Mouse (Mus musculus) small intestine, adult 2 months (tissue): Measurements from ENCODE around the gene Mal. TPM values are rescaled to one million over a fixed set of nuclear protein-coding genes. Genes with fewer than 3 reads are reported as not detected.

Experiments used
- H3K27ac ChIP-seq: fragments of 200-500 bp; 2 replicates; pipeline ENCODE4 v1.5.1; 2012; ENCODE audit warnings: low read depth, low read length, control low read depth, inconsistent platforms; ENCODE audit not compliant: insufficient read depth
- H3K27me3 ChIP-seq: fragments of 200-500 bp; 2 replicates; pipeline ENCODE4 v1.6.1; 2012; ENCODE audit warnings: mild to moderate bottlenecking, moderate library complexity, low read length, inconsistent platforms; ENCODE audit not compliant: control insufficient read depth, insufficient read depth
- H3K36me3 ChIP-seq: fragments of 200-500 bp; 2 replicates; pipeline ENCODE4 v1.6.1; 2012; ENCODE audit warnings: mild to moderate bottlenecking, low read length, control low read depth, inconsistent platforms; ENCODE audit not compliant: control insufficient read depth, insufficient read depth
- H3K4me1 ChIP-seq: fragments of 200-500 bp; 2 replicates; pipeline ENCODE4 v1.6.1; 2012; ENCODE audit warnings: low read length, inconsistent platforms, mixed read lengths; ENCODE audit not compliant: control insufficient read depth, insufficient read depth, insufficient read length
- H3K4me3 ChIP-seq: fragments of 200-500 bp; 2 replicates; pipeline ENCODE4 v1.5.1; 2012; ENCODE audit warnings: low read depth, mild to moderate bottlenecking, control low read depth, inconsistent platforms, low read length, moderate library complexity
- CTCF ChIP-seq: fragments of 200-500 bp; IDR thresholded peaks from 2 replicates; pipeline ENCODE4 v1.5.1; 2012; ENCODE audit warnings: low read depth, mild to moderate bottlenecking, control low read depth, inconsistent platforms, low read length, moderate library complexity, mixed read lengths; ENCODE audit not compliant: insufficient replicate concordance, insufficient read length; ENCODE audit errors: extremely low read depth
- POLR2A ChIP-seq: fragments of 200-500 bp; IDR thresholded peaks from 2 replicates; pipeline ENCODE4 v1.6.1; 2012; ENCODE audit warnings: low read depth, mild to moderate bottlenecking, control low read depth, inconsistent platforms, low read length, moderate library complexity
- WGBS: fragments of 180-500 bp; shearing (Covaris S2); methylation state at CpG from one replicate; pipeline ENCODE4 v1.1.7; 2018; 5-methylcytosine and 5-hydroxymethylcytosine counted together
- polyA plus RNA-seq: library from polyadenylated mRNA; depleted of rRNA; stranded (reverse); fragments of >200 nt; gene quantifications from 2 replicates; pipeline ENCODE4 v1.2.3, GENCODE M21; 2012

Mal gene
- polyA plus RNA-seq, 1 experiment: 0.37 TPM

DNA sequence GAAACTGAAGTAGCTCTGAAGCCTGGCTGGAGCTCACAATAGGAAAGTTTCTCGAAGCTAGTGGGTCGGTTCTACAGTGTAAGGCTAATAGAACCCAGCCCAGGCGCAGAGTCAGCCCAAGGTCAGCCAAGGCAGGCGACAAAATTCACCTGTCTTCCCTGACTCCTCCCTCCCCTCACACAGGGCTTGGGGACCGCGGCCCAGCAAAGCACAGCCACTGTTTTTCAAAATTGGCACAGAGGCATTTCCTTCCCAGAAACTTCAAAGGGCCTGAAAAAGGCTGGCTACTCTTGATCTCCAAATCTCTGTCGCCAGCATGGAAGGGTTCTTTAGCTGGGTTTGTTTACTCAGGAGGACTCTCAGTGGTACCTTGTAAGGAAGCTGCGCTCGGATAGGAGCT, 1.1 kb downstream of the Mal start:
- Histone ChIP-seq H3K27me3 (peaks cover 27% of the 10 kb centered on the region), H3K4me3 (no peak overlapping the region), H3K4me1 (peaks cover 4% of the 10 kb centered on the region; the same call in 1 of the 2 replicates), H3K27ac (no peak overlapping the region), H3K36me3 (no peaks in the 10 kb centered on the region)
- WGBS: 3% methylated on average over 9 of the region's 9 CpGs
- TF ChIP-seq CTCF (no peak), POLR2A (no peak)

DNA sequence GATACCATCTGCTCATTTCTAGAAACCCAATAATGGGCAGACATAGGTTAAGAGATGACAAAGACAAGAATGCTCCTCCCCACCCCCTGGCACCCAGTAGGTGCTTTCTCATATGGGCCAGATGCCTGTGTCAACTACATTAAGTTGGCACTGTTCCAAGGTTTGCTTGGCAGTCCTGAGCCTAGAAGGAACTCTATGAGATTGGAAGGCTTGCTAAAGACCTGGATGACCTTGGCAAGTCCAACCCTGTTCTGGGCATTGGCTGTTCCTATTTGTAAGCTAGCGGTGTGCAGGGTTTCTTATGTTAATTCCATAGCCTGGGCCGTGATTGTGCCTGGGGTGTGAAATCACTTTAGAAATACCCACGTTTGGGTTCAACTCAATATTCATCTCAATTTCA, 1.7 kb downstream of the Mal start:
- WGBS: 50% methylated on average over 3 of the region's 3 CpGs
- TF ChIP-seq POLR2A (no peak), CTCF (no peak)
- Histone ChIP-seq H3K27ac (no peak overlapping the region), H3K36me3 (no peaks in the 10 kb centered on the region), H3K4me3 (no peak overlapping the region), H3K27me3 (peaks cover 27% of the 10 kb centered on the region), H3K4me1 (peaks cover 4% of the 10 kb centered on the region; the same call in 1 of the 2 replicates)

DNA sequence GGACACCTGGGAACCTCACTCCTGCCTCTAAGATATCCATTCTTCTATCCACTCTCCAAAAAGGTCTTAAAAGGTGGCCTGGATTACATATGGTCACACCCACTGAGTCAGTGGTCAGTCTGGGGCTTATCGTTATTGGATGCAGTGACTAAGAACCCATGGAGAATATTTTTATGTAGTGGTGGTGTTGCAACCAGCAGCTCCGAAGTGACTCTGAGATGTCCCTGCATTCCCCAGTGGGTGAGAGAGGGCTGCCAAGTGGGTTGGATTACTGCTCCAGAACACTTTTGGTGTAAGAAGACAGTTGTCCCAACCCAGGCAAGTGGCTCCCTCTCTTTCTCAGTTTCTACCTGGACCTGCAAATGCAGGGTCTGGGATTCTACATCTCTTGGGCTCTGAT, 3.7 kb downstream of the Mal start:
- no peak overlapping the region for H3K4me3 ChIP-seq
- peaks cover 27% of the 10 kb centered on the region for H3K27me3 ChIP-seq
- H3K27ac ChIP-seq: no peak overlapping the region
- TF ChIP-seq CTCF (no peak), POLR2A (no peak)
- H3K4me1 ChIP-seq: peaks cover 4% of the 10 kb centered on the region; the same call in 1 of the 2 replicates
- WGBS: 82% methylated on average over 2 of the region's 2 CpGs
- no peaks in the 10 kb centered on the region for H3K36me3 ChIP-seq

DNA sequence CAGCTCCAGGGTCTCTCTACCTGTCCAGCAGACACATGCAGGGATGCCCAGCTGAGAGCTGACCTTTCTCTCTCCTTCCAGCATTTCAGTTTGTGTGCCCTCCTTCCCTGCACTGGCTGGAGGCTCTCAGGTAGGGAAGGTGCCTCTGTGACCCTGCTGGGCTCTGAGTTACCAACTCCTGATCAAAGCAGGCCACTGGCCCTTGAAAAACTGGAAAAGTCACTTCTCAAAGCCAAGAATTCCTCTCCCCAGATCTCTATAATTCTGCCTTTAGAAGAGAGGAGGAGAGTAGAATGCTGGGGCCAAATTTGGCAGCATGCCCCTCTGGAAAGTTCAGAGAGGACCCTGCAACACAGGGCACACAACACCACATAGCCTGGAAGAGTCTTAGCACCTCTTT, 4.2 kb downstream of the Mal start:
- TF ChIP-seq POLR2A (no peak), CTCF (no peak)
- Histone ChIP-seq H3K27ac (no peak overlapping the region), H3K27me3 (peaks cover 23% of the 10 kb centered on the region), H3K4me3 (no peak overlapping the region), H3K4me1 (peaks cover 4% of the 10 kb centered on the region; the same call in 1 of the 2 replicates), H3K36me3 (no peaks in the 10 kb centered on the region)

DNA sequence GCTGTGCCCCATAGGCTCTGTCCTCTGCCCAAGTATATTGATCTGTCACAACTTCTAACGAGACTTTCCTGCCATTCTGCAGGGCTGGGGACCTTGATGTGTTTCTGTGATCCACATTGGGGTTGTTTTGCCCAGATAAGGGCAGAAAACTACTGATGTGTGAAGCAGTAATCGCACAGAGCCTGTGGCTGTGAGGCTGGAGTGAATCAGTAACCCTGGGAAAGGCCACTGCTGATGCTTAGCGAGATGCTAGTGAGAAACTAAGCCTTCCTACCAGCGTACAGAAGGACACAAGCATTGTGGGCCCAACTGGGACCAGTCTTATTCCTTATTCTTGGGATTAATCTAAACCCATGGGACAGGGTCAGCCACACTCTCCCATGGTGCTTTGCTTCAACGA, 4.9 kb downstream of the Mal start:
- no peak for TF ChIP-seq CTCF
- TF ChIP-seq POLR2A: no peak
- H3K27ac ChIP-seq: no peak overlapping the region
- peaks cover 22% of the 10 kb centered on the region for H3K27me3 ChIP-seq
- H3K4me1 ChIP-seq: peaks cover 4% of the 10 kb centered on the region
- H3K4me3 ChIP-seq: no peak overlapping the region
- H3K36me3 ChIP-seq: no peaks in the 10 kb centered on the region
- WGBS: 54% methylated on average over 5 of the region's 5 CpGs

DNA sequence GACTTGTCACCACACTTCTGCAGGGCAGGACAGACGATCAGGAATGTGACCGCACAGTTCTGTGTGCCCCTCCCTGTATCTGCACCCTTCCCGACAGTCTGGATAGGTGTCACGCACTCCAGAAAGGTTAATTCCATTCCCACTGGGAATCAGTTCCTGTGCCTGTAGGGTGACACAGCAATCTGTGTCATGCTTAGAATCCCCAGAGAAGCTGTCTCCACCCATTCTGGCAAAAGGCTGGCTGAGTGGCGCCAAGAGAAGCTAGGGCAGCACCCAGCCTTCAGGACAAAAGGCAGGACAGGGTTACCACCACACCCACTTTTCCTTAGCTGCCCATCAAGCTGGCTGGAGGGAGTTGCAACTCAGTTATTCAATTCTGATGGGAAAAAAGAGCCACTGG, 6.6 kb downstream of the Mal start:
- TF ChIP-seq POLR2A (no peak), CTCF (no peak)
- 28% methylated on average over 5 of the region's 5 CpGs for WGBS
- no peak overlapping the region for H3K27ac ChIP-seq
- H3K4me3 ChIP-seq: no peak overlapping the region
- H3K4me1 ChIP-seq: no peaks in the 10 kb centered on the region; the same call in 1 of the 2 replicates
- no peaks in the 10 kb centered on the region for H3K36me3 ChIP-seq
- H3K27me3 ChIP-seq: peaks cover 7% of the 10 kb centered on the region; the same call in 1 of the 2 replicates

DNA sequence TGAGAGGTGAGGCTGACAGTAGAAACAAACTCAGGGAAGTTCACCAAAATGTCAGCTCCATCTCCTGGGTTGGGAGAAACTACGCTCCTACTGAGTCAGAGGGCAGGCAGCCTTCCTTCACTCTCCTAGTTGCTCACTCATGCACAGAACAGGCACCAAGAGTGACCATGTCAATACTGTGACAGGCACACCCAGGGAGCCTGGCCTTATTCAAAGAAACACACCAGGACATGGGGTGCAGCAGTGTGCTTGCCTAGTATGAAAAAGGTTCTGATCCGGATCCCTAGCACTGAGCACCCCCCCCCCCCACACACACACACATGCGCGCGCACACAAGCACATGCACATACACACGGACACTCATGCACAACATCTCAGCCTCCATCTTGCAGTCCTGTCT, 8.3 kb downstream of the Mal start:
- Histone ChIP-seq H3K27me3 (no peaks in the 10 kb centered on the region), H3K27ac (no peak overlapping the region), H3K36me3 (no peaks in the 10 kb centered on the region), H3K4me3 (no peak overlapping the region), H3K4me1 (no peaks in the 10 kb centered on the region; the same call in 1 of the 2 replicates)
- TF ChIP-seq POLR2A (no peak), CTCF (no peak)
- 89% methylated on average over 6 of the region's 6 CpGs for WGBS
